Mouse (Mus musculus): ENCODE data around the gene Gmfg.

GRCm38 (mm10) chr7:28488030-28488491, 50.8 kb downstream of the Gmfg start:
- TF ChIP-seq CTCF (IDR thresholded peaks at IDR 0.05; ENCODE audit: borderline replicate concordance, extremely low read depth, insufficient read depth, insufficient read length) (no peak), POLR2A (IDR thresholded peaks at IDR 0.05; ENCODE audit: borderline replicate concordance, extremely low read depth, insufficient read depth, insufficient read length, poor library complexity, severe bottlenecking) (no peak)
